Mouse (Mus musculus) testis, adult 2 months (tissue): ENCODE measurements around the gene Atp2b2. TPM values are rescaled to one million over a fixed set of nuclear protein-coding genes. Genes with fewer than 3 reads are reported as not detected.

Source experiments
- H3K27ac ChIP-seq: fragments of 200-500 bp; 2 replicates; pipeline ENCODE4 v1.5.1; 2012; ENCODE audit warnings: low read depth, low read length; ENCODE audit not compliant: control insufficient read depth, insufficient read depth
- H3K27me3 ChIP-seq: fragments of 200-500 bp; 2 replicates; pipeline ENCODE4 v1.6.1; 2012; ENCODE audit warnings: mild to moderate bottlenecking, low read length, moderate library complexity; ENCODE audit not compliant: control insufficient read depth, insufficient read depth
- H3K36me3 ChIP-seq: fragments of 200-500 bp; 2 replicates; pipeline ENCODE4 v1.6.1; 2012; ENCODE audit warnings: mild to moderate bottlenecking, low read length; ENCODE audit not compliant: control insufficient read depth, insufficient read depth
- H3K4me1 ChIP-seq: fragments of 200-500 bp; 2 replicates; pipeline ENCODE4 v1.6.1; 2012; ENCODE audit warnings: low read length; ENCODE audit not compliant: control insufficient read depth, insufficient read depth
- H3K4me3 ChIP-seq: fragments of 200-500 bp; 2 replicates; pipeline ENCODE4 v1.5.1; 2012; ENCODE audit warnings: low read depth, mild to moderate bottlenecking, low read length, moderate library complexity, mixed read lengths; ENCODE audit not compliant: control insufficient read depth
- CTCF ChIP-seq: fragments of 200-500 bp; IDR thresholded peaks from 2 replicates; pipeline ENCODE4 v1.5.1; 2012; ENCODE audit warnings: low read depth, mild to moderate bottlenecking, inconsistent platforms, low read length, moderate library complexity; ENCODE audit not compliant: control insufficient read depth, insufficient read depth, insufficient replicate concordance
- POLR2A ChIP-seq: fragments of 200-500 bp; IDR thresholded peaks from 2 replicates; pipeline ENCODE4 v1.6.1; 2012; ENCODE audit warnings: low read depth, mild to moderate bottlenecking, inconsistent platforms, low read length, moderate library complexity; ENCODE audit not compliant: control insufficient read depth
- polyA plus RNA-seq: library from polyadenylated mRNA; depleted of rRNA; stranded (reverse); fragments of >200 nt; gene quantifications from 2 replicates; pipeline ENCODE4 v1.2.3, GENCODE M21; 2012

Atp2b2 gene
- polyA plus RNA-seq, 1 experiment, result 0.85 TPM

DNA sequence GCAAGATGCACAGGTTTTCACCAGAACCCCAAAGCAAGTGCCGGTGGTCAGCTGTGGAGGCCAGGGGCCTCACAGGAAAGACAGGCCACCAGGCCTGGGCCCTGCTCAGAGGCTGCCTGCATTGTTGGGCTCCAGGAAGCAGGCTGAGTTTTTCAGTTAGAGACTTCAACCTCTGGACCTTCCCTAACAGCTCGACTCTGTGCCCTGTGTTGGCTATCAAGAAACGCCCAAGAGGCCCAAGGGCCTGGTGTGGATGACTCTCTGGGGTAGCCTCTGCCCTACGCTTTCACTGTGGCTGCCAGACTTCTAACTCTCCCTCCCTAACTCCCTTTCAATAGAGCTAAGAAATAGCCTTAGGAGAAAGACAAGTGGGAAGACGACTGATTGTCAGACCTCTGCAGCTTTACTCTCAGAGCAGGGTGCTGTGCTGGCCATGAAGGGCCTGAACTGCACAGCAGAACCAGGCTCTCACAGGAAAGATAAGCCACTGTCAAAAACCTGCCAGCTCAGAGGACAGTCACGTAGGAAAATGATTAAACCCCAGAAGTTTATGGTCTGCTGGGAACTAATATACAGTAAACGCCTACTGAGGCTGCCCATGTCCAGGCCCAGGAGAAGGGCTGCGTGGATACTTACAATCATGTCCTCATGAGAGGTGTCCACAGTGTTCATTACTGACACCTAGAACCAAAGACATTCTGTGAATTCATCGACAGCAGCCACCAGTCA, 304.9 kb downstream of the Atp2b2 start:
- H3K27ac ChIP-seq, result no peak overlapping the region
- no peak overlapping the region for H3K4me3 ChIP-seq
- H3K36me3 ChIP-seq, result peaks cover 2% of the 10 kb centered on the region
- H3K27me3 ChIP-seq, result no peaks in the 10 kb centered on the region
- TF ChIP-seq CTCF (no peak), POLR2A (no peak)
- H3K4me1 ChIP-seq, result peaks cover 4% of the 10 kb centered on the region

DNA sequence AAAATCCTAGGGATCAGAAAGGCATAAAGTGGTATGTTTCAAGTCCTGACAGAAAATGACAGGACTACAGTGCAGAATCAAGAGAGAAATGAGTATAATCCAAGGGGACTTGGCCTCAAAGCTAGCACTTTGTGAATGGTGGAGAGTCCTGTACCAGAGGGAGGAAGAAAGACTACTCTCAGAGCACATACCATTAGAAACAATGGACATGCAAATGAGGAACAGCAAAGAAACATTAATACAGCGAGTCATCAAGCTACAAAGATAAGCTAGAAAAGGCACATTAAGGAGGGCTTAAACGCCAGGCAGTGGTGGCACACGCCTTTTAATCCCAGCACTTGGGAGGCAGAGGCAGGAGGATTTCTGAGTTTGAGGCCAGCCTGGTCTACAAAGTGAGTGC, 311.1 kb downstream of the Atp2b2 start:
- TF ChIP-seq POLR2A (no peak), CTCF (no peak)
- Histone ChIP-seq H3K4me1 (no peaks in the 10 kb centered on the region), H3K27ac (no peak overlapping the region), H3K36me3 (peaks cover 7% of the 10 kb centered on the region), H3K4me3 (no peak overlapping the region), H3K27me3 (no peaks in the 10 kb centered on the region)

DNA sequence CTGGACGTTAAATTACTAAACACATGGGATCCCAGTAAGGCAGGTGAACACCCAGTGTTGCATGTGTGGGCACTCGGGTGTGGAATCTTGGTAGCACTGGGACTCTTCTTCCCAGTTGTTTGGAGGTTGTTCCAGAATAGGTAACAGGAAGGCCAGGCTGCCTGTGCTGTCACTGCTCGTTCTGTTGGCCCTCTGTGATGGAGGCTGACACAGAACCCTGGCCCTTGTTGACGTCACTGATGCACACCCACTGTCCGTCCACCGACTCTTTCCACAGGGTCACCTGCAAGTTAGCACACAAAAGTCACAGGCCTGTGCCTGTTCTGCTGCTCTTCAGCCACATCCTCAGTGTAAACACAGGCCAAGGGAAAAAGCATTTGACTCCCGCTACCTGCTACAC, 314.2 kb downstream of the Atp2b2 start:
- Histone ChIP-seq H3K4me1 (no peaks in the 10 kb centered on the region), H3K36me3 (peaks cover 5% of the 10 kb centered on the region), H3K4me3 (no peak overlapping the region), H3K27me3 (no peaks in the 10 kb centered on the region), H3K27ac (no peak overlapping the region)
- no peak for TF ChIP-seq POLR2A
- no peak for TF ChIP-seq CTCF

DNA sequence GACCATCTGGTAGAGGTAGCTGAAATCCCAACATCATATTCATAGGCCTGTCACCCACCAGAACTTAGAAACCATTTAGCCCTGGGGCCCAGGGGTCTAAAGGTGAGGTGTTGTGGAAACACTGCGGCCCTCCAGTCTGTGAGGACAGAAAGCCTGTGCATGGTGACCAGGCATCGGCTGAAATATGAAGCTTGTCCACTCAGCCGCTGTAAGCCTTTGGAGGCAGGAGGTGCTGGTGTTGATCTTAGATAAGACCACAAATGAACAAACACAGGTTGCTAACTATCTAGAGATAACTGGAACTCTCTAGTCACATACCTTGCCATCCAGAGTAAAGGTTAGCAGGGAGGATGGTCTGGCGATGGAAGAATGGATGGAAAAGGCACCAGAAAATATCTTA, 321.4 kb downstream of the Atp2b2 start:
- TF ChIP-seq POLR2A (no peak), CTCF (no peak)

DNA sequence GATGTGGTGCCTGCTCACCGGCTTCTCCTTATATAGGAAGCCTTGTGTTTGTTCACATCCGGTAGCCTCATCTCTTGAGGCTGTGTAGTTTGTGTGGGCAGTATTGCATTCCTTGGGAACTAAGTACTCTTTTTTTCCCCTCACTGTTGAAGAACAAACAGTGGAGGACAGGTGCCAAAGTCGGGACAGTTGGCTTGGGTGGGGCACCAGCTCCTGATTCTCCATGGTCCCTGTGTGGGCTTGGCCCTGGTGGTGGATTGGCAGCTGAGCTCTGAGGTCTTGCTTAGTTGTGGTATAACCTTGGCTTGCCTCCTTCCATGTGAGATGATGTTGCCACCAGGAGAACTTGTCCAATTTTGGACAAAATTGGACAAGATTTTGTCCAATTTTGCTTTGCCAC, 322.5 kb downstream of the Atp2b2 start, which contains the start of gene Ghrl:
Gene Ghrl, minus strand, starts transcription at position 3 of the 400 bp plus-strand sequence.
- no peak within 1 kb of the TSS for H3K4me3 ChIP-seq
- no peak for TF ChIP-seq POLR2A
- TF ChIP-seq CTCF, result no peak
- H3K4me1 ChIP-seq, result no peaks in the 10 kb centered on the region
- H3K36me3 ChIP-seq, result no peaks in the 10 kb centered on the region; the same call in 1 of the 2 replicates
- H3K27ac ChIP-seq, result no peak within 1 kb of the TSS
- no peaks in the 10 kb centered on the region for H3K27me3 ChIP-seq

More for the DNA sequence above, 321.4 kb downstream of the Atp2b2 start:
- Histone ChIP-seq H3K27ac (no peak overlapping the region), H3K4me1 (no peaks in the 10 kb centered on the region), H3K4me3 (no peak overlapping the region), H3K36me3 (no peaks in the 10 kb centered on the region; the same call in 1 of the 2 replicates), H3K27me3 (no peaks in the 10 kb centered on the region)

DNA sequence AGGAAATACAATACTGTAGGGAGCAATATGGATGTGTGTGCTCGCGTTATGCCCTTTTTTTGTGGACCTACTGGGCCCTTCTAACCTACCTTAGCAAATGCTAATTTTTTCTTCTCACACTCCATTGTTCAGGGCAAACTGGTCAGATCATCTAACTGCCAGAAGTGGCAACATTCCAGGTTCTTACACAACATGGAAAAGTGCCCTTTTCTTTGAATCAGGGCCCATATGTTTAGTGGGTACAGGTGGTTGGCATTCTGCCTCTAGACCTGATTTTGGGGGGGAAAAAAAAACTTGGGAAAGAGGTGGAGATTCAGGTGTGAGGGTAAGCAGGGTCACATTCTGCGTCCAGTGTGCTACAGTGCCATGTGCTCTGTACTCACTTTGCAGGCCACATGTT, 324.9 kb downstream of the Atp2b2 start:
- H3K4me3 ChIP-seq, result peak overlapping the region; percentile 84
- H3K36me3 ChIP-seq, result peaks cover 3% of the 10 kb centered on the region; the same call in 1 of the 2 replicates
- no peaks in the 10 kb centered on the region for H3K4me1 ChIP-seq
- no peaks in the 10 kb centered on the region for H3K27me3 ChIP-seq
- H3K27ac ChIP-seq, result peak overlapping the region; percentile 5; the same call in 1 of the 2 replicates
- no peak for TF ChIP-seq CTCF
- no peak for TF ChIP-seq POLR2A

DNA sequence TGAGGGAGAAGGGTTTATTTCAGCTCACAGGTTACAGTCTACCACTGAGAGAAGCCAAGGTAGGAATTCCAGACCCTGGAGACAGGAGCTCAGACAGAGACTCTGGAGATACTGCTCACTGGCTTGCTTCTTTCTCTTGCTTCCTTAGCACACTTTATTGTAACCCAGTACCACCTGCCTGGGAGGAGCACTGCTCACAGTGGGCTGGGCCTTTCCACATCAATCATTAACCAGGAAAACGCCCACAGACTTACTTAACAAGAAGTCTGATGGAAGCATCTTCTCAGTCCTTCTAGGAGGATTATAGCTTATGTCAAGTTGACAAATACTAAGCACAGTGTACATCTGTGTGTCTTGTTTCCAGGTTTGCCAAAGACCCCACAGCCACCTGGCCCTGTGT, 327.6 kb downstream of the Atp2b2 start:
- H3K27ac ChIP-seq, result no peak overlapping the region
- no peak overlapping the region for H3K4me3 ChIP-seq
- TF ChIP-seq POLR2A (no peak), CTCF (no peak)
- H3K4me1 ChIP-seq, result no peaks in the 10 kb centered on the region
- peaks cover 4% of the 10 kb centered on the region for H3K36me3 ChIP-seq
- H3K27me3 ChIP-seq, result no peaks in the 10 kb centered on the region
